Mouse (Mus musculus): Measurements from ENCODE around the gene Efcab3.
"Not testable (repeated sequence)": the region's sequence is repeated elsewhere in the genome, so short reads cannot be mapped to it uniquely, and the experiment has no call there.

The Efcab3 gene

DNA sequence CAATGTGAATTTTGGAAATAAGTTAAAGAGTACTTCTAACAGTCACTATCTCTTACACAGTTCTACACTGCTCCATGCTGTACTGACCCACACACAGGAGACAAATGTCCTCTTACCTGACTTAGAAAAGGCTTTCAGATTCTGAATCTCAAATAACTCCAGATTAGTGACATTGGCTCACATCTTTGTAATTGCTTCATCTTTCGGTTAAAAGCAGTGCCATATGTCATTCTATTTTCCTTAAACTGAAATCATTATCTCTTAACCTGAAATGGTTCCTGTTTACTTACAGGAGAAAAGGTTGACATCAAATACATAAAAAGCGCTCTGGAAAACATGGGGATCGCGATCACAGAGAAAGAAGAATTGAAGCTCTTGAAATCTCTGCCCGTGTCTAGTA is at the start of gene Efcab3:
Efcab3 (plus strand) TSS at position 301 of the 400 bp plus-strand sequence.
- no peak for DNase-seq

DNA sequence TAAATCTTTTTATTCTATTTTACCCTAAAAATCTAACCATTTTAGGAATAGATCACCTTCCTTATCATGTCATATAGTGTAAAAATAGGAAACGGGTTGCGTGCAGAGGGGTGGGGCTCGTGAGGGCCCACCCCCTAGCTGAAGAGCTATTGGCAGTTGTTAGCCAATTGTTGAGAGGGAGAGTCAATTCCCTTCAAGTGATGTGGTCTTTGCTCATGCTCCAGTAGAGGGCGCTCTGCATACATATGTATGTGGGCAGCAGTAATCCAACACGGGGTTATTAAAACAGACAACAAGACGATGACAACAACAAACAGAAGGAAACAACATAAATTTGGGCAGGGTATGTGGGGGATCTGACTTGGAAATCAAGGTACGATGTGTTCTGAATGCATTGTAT is 42.3 kb upstream of the Efcab3 start:
- peak; percentile 4 for DNase-seq

DNA sequence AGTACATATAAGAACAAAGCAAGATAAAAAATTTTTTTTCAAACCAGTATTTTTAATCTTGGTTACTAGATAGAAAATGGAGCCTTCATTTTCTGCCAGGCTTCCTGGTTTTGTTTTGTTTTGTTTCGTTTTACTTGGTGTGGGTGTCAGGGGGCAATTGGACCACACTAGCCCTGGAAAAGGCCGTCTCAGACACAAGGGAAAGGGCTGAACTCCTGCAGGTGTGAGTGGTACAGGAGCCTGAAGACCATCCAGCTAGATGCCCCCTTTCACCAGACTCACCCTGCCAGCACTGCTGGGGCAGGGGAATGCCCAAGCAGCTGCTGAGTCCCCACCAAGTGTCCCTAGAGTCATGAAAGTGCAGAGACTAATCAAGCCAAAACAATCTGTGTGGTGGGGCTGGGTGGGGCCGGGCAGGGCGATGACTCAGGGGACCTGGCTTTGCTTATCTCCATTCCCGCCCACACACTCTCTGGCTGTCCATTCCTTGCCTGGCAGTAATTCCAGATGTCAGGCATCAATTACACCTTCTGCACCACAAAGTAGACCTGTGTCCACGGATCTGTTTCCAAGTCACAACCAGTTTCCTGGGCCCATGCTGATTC is 34.5 kb upstream of the Efcab3 start:
- no peak for DNase-seq

DNA sequence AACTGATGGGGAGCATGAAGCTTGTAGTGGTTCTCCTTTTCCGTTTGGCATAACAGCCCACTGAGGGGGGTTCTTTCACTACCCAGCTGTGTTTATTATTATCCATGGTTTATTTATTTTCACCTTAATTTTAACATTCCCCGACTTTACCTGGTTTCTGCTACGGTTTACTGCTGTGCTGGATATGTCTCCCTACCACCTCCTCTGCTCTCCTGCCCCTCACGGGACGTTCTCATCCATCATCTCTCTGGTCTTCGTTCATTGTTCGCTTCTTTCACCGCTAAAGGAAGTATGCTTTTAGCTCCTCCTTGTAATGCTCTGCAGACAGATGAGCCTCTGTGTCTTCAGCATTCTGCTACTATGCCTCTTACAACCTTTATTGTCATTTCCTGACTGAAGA is 33.9 kb upstream of the Efcab3 start:
- no peak for DNase-seq

DNA sequence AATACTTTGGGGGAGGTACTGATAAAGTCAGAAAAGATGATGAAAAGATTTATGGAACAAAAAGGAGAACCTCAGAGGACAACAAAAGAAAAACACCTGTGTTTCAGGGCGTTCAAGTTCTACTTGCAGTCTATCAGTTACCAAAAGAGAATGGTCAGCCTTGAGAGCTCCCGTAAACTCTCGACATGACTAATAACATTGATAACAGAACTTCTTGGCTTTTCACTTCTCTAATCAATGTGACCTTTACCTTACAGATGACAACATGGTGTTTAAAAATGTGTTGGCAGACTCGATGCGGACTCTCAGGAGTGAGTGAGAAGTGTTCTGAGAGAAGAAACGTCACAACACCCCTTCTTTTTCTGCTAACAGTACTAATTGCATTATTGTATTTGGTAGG is 33.2 kb upstream of the Efcab3 start:
- no peak for DNase-seq

DNA sequence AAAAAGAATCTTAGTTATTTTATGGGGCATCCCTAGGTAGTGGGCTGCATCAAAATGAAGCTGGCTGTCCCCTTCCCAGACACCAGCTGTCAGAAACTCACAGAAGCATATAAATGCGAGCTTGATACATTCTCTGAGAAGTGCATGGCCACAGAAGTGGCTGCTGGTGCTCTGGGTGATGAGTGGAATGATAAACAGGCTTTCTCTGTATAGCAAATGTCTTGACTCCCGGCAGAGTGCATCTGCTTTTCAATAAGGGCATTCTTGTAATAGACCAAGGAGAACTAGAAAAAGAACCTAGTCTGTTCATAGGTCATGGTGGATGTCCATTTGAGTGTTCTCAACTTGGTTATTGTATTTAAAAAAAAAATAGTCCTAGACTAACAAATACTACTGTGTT is 32.3 kb upstream of the Efcab3 start:
- no peak for DNase-seq

DNA sequence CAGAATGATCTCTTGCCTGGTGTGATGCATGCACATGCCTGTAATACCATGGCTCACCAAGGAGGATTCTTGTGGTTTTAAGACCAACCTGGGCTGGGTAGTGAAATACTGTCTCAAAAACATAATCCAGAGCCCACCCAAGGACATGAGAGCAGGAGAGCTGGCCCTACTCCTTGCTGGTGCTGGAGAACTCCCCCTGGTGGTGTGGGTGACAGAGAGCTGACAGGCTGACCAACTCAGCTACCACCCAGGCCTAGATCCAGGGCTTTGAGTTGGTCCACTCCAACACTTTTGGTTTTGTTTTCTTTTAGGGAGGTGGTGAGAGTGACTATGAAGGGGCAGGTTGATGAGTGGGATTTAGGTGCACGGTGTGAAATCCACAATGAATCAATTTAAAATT is 28.3 kb upstream of the Efcab3 start:
- no peak for DNase-seq

DNA sequence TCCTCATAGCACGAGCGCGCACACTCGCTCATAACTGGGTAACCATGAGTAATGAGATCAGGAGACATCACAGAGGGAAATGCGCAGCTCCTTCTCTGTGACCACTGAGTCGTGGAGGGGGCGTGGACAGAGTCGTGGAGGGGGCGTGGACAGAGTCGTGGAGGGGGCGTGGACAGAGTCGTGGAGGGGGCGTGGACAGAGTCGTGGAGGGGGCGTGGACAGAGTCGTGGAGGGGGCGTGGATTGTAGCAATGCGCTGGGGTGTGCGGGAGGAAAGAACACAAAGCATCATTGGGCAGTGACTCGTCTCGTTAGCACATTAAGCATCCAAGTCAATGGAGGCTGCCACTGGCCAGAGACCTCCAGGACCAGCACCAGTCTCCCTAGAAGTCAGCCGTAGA is 49.1 kb downstream of the Efcab3 start:
- DNase-seq = not testable (repeated sequence)

DNA sequence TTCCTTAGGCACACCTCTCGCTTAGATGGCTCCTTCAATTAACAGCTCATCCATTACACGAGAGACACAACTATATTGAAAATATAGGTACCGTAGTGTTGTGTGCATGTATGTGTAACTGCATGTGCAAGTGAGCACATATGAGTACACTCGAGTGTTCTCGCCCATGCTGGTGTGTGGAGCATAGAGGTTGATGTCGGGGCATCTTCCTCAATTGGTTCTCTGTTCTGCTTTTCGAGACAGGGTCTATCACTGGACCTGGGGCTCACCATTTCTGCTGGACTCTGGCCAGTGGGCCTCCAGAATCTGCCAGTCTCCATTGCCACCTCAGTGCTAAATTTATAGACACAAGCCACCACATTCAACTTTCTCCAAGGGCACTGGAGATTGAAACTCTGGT is 54.4 kb downstream of the Efcab3 start:
- no peak for DNase-seq

DNA sequence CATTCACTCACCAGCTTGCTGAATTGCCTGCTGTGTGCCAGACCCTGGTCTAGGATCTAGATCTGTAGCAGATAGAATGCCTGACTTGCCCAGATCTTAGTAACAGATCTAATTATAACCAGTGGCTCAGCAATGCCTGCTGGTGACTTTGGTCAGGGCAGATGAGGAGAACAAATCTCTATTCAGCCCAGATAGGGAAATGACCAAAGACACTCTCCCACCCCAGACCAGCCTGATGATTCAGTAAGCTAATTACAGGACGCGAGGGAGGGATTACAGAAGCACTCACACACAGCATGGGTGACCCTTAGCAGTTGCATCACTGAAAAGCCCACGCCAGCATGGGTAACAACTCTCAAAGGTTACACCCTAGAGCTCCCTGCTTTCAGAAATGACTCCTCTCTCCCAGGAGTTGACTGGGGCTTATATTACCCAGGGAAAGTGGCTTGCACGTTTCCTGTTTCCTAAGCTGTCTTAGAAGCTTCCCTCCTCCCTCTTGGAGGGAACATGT is 57.2 kb downstream of the Efcab3 start:
- no peak for DNase-seq

DNA sequence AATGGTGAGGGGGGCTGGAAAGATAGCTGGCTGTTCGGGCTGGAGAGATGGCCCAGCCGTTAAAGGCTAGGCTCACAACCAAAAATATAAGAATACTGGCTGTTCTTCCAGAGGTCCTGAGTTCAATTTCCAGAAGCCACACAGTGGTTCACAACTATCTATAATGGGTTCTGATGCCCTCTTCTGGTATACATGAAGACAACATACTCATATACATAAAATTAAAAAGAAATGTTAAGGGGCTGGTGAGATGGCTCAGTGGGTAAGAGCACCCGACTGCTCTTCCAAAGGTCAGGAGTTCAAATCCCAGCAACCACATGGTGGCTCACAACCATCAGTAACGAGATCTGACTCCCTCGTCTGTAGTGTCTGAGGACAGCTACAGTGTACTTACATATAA is 58.4 kb downstream of the Efcab3 start:
- DNase-seq = not testable (repeated sequence)

DNA sequence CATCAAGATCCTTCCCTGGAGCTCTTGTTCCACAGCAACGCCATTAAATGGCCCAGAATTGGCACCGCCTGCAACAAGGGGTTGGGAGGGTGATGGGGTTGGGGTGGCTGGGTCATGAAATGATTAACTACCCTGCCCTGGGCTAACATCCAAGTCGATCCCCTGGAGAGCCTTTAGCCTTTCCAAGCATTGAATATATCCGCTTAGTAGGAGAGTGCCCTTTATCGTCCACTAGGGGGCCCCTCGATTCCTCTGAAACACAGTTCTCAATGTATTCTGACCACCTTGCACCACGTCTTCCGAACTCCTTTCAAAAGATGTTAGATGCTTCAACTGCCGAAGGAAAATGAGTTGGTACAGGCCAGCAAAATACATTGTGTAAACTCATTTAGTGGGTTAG is 60.6 kb downstream of the Efcab3 start:
- DNase-seq = peak; percentile 88

DNA sequence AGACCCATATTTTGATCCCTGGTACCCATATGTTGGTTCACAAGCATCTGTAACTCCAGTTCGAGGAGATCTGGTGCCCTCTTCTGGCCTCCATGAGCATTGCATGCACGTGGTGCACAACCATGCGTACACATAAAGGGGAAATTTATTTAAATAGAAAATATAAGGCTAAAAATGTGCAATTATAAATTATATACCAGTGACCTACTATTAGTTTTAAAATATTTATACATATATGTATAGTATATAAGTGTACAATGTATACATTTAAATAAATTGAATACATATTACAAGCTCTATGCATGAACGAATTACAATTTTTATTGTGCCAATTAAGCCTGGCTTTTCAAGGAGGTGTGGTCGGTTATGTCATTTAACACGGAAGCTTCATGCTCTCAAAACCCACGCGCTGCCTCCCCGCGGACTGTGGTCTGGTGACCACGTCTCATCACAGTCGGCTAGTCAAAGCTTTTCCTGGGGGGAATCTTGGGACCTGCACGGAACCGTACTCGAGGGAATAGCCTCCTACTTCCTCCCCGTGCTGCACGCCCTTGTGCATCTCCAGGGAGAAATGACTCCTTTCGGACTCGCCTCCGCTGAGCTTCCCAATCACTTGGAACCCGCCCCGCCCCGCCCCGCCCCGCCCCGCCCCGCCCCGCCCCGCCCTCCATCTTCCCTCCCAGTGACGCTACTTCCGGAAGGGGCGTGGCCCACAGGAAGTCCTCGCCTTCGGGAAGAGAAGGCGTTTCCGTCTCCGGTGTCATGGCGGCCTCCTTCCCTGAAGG is 62.5 kb downstream of the Efcab3 start, which contains the start of gene Mettl2:
Mettl2 (plus strand) TSS at position 691 of the 785 bp plus-strand sequence.
- DNase-seq = peak; percentile 90

DNA sequence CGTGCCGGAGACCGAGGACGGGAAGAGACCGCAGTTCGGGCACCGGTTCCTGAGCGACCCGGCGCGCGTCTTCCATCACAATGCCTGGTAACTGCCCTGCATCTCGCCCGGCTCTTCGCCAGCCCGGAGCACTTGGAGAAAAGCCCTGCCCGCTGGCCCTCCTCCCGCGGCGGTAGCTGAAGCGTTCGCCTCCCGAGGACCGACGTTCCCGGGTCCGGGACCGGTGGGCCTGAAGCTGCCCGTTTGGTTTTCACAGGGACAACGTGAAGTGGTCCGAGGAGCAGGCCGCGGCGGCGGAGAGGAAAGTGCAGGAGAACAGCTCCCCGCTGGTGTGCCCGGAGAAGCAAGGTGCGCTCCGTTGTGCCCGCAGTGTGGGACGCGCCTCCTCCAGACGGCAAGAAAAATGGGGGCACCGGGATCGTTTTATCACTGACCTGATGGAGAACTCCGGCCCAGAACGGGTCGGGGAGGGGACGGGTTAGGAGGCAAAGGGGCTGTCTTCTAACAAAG is 63.2 kb downstream of the Efcab3 start:
- no peak for DNase-seq

DNA sequence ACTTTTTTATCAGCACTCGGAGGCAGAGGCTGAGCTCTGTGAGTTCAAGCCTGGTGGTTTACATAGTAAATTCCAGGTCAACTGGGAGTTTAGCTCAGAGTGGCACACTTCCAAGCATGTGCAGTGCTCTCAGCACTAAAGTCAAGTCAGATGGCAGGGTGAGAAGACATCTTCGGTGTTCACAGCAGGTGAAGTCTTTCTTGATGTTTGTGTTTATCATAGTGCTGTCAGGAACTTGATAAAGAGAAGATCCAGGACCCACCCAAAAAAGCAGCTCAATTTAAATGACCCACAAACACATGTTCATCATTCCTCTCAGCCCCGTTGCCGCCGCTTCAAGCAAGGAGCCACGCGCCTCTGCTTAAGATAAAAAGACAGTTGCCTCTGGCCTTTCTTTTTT is 72.3 kb downstream of the Efcab3 start:
- DNase-seq = no peak

DNA sequence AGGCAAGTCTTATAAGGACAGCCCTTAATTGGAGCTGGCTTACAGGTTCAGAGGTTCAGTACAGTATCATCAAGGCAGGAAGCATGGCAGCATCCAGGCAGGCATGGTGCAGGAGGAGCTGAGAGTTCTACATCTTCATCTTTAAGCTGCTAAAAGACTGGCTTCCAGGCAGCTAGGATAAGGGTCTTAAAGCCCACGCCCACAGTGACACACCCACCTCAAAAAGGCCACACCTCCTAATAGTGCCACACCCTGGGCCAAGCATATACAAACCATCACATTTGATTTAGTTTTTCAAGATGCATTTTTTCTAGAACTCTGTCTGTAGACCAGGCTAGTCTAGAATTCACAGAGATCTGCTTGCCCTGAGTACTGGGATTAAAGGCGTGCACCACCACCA is 73.9 kb downstream of the Efcab3 start:
- DNase-seq = not testable (repeated sequence)

DNA sequence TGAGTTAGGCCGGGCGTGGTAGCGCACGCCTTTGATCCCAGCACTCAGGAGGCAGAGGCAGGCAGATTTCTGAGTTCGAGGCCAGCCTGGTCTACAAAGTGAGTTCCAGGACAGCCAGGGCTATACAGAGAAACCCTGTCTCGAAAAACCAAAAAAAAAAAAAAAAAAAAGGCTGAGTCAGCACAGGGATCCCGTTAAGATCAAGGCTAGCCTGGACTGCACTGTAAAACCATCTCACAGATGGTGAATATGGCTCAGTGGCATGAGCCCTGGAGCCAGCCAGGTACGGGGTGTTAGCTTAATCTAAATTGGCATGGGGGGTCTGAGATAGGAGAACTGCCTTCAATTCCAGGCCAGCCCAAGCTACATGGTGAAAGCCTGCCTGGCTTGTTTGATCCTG is 77.1 kb downstream of the Efcab3 start:
- not testable (repeated sequence) for DNase-seq

DNA sequence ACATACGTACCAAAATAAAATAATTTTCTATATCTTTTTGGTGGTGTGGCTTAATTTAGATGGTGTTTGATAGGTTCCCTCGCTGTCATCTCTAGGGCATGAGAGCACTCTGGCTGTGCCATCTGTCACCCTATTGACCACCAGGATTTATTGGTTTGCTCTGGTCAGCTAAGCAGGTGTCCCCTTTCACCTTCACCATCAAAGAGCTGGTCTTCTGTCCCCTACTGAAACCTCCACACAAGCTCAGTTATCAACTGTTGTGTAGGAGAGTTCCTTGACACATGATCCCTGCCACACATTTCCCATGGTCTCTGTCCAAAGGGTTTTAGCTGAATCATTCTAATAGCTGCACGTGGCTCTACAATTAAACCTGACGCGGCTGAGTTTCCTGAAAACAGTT is 77.7 kb downstream of the Efcab3 start:
- no peak for DNase-seq

DNA sequence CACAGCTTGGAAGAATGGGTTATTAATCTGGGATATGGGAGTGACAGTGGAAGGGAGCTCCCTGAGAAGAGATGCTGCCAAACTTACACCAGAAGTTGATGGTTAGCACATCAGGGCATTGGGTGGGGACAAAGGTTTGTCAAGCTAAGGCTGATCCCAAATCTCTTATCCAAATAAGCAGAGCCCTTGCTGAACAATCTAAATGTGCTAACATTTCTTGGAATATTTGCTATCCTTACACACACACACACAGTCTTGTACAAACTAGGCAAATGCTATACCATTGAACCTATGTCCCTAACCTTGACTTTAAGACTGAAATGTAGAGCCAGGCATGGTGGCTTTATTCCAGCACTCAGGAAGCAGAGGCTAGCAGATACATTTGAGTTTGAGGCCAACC is 80.2 kb downstream of the Efcab3 start:
- DNase-seq = no peak

DNA sequence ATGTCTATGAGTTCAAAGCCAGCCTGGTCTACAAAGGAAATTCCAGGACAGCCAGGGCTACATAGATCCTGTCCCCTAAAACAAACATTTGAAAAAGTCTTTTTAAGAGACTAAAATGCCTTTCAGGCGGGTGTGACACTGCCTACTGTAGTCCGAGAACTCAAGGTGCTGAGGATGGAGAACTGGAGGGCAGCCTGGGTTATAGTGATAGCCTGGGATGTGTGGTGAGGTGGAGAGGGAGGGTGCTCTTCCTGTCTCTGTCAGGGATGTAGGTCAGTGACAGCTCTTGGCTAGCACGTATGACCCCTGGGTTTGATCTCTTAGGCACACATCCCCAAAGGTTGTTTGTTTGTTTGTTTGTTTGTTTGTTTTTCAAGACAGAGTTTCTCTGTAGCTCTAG is 80.7 kb downstream of the Efcab3 start:
- no peak for DNase-seq

DNA sequence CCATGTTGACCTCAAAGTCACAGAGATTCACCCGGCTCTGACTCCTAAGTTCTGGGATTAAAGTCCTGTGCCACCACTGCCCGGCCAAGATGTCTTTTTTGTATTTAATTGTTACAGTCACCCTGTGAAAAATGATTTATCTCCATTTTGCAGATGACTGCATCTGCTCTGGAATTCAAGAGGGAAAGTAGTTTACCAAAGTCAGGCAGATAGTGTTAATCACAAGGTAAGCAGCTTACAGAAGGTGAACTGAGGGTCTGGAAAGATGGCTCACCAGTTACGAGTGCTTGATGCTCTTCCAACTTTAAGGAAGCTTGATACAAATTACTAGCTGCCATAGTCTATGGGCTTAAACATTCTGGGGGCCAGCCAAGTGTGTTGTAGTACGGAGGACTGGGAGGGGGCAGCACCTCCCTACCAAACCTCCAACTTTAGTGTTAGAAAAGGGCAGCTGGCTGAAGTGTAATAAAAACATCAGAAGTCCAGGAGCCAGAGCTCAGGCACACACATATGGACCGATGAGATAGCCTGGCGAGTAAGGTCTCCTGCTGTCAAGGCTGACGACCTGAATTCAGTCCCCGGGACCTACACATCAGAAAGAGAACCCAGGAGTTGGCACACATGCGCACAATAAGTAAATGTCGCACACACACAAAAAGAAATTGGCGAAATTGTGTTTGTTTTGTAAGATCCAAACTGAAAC is 81.3 kb downstream of the Efcab3 start:
- peak; percentile 47 for DNase-seq

DNA sequence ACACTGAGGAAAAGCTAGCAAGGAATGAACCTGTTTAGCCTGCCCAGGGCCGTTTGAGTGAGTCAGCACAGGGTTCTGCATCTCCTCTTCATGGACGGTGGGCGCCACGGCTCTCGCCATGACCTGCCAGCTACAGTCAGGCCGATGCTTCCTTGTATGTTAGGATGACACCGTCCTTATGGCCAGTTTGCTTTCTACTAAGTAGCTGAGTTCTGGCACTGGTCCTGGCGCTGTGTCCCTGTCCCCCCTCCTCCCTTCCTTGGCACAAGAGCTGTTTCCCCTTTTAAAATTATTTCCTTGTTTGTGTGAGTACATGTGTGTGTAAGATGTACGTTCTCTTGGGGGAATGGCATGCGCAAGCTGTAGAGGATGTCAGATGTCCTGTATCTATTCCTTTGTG is 81.8 kb downstream of the Efcab3 start:
- peak; percentile 33 for DNase-seq

DNA sequence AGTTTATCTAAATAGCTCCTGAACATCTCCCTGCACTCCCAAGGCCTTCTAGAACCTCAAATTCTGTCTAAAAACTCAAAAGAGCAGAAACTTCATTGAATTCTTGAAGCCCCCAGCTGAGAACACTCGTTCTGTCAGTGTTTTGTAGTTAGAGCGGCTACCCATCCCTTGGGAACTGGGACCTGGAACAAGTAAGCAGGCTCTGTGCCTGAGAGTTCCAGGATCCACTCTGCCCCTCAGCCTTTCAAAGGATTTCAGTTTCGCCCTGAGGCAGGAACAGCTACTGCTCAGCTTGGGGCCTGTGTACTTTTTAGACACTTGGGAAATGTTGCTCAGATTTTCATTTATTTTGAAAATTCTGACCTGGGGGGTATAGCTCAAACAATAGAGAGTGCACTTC is 83.2 kb downstream of the Efcab3 start, which contains the start of gene Gm10842:
Gm10842 (plus strand) TSS at position 301 of the 400 bp plus-strand sequence.
- no peak for DNase-seq

All from kidney, postnatal 14 days (tissue).